Mouse (Mus musculus): ENCODE data around the gene Olfr1443.

DNA sequence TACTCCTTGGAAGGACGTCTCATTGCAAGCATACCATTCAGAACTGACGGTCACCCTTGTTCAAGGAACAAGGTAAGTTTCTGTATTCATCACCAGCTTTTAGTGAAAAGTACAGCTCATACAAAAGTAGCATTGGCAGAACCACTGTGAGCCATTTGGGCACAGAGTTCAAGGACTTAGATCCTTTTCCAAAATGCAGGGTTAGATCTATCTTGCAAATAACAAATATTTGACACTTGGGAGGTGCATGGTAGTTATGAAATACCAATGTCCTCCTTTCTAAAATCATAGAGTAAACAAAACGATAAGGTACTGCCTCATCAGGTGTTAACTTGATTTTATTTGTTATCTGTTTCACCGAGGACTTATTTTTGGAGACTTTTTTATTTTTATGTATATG, 6.9 kb upstream of the Olfr1443 start:
- TF ChIP-seq POLR2A (IDR thresholded peaks at IDR 0.05; ENCODE audit: borderline replicate concordance, extremely low read depth, low read depth, low read length) (no peak), CTCF (IDR thresholded peaks at IDR 0.05; ENCODE audit: insufficient read depth, low read length) (no peak)

Measured in lung, adult 2 months (tissue).